Mouse (Mus musculus) left cerebral cortex, adult 18-20 months (tissue): ENCODE data around the gene Gm17349. TPM values are rescaled to one million over a fixed set of nuclear protein-coding genes. Genes with fewer than 3 reads are reported as not detected.
"Not testable (repeated sequence)": the region's sequence is repeated elsewhere in the genome, so short reads cannot be mapped to it uniquely, and the experiment has no call there.

Experiments
- DNase-seq, 2 experiments: peaks; one replicate each; pipeline ENCODE4 v3.0.0; 2021 to 2022; ENCODE audit warnings: low spot score in 2 of 2, mixed read lengths in 1 of 2
- long read RNA-seq, 2 experiments: library from polyadenylated mRNA; stranded (forward); transcript quantifications; one replicate each; pipeline ENCODE4 v2.0.0; 2021
- total RNA-seq, 2 experiments: library from RNA; stranded (reverse); gene quantifications; 2 replicates each; pipeline ENCODE4 v1.2.3; 2021

Gm17349 gene
- total RNA-seq = 1 to 10 TPM; 2.6 to 6.1 TPM
- long read RNA-seq, experiment 1, partial matches to known transcripts = 0 of 1 reads
- long read RNA-seq, experiment 1, other reads (novel, unspliced or antisense) = 1 of 1 reads
- long read RNA-seq, experiment 2, partial matches to known transcripts = 0 of 3 reads
- long read RNA-seq, experiment 2, other reads (novel, unspliced or antisense) = 3 of 3 reads

DNA sequence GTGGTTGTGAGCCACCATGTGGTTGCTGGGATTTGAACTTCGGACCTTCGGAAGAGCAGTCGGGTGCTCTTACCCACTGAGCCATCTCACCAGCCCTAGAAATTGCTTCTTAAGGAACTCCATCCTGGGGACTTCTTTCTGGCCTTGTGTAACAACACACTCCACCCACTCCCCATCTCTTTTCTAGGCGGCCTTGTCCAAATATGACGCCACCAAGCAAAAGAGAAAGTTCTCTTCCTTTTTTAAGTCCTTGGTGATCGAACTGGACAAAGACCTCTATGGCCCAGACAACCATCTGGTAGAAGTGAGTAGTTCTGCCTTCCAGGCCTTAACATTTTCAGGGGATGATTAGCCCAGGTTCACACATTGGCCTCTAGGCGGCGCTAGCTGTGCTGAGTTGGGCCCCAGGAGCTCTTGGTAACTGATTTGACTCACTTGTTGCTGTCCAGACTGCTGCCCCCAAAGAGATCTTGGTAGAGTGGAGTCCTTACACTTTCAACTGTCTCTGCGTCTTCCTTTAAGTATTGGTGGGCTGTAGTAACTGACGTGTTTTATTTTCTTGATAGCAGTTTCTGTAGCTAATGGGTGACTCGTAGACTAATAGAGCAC is at the start of gene Gm17349:
Gene Gm17349 (minus strand): TSS at position 51 of the 609 bp plus-strand sequence.
- peak; percentile 53 to 65 for DNase-seq

GRCm38 (mm10) chr15:99754204-99754603 is 48.9 kb upstream of the Gm17349 start:
- no peak for DNase-seq

DNA sequence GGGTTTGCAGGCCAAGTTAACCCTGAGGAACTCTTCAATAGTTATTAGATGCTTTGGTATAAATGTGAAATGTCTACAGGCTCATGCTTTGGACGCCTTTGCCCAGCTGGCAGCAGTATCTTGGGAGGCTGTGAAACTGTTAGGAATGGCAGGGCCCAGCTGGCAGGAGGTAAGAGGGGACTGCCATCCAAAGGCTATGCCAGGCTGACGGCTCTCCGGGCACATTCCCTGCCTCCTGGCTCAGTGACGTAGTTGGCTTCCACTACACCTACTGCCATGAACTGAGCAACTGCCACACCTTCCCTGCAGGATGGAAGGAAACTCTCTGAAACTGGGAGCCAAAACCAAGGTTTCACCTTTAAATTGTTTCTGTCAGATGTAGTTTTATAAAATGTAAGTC is 34.9 kb upstream of the Gm17349 start:
- DNase-seq = no peak

DNA sequence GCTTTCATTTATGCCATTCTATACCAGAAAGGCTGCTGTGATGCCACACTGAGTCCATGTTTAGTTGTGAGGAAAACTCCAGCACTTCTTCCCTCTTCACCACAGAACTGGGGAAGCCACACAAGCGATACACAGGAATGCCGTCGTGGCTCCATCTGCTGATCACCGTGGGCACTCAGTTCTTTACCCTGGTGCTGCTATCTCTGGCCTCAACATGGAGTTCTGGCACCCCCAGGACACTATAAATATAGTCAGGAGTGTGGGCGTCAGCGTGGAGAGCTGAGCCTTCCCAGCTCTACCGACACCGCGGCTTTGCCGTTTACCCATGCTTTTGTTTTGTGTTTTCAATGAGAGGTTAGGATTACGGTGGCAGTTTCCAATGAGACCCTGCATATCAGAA is 31.4 kb upstream of the Gm17349 start:
- peak in 1 of 2 experiments; percentile 44 for DNase-seq

GRCm38 (mm10) chr15:99735631-99736030 is 30.3 kb upstream of the Gm17349 start:
- peak; percentile 100 for DNase-seq

- no peak for DNase-seq
These were observed 27.9 kb upstream of the Gm17349 start for GRCm38 (mm10) chr15:99733186-99733585.

- no peak for DNase-seq
These were observed 26.4 kb upstream of the Gm17349 start for GRCm38 (mm10) chr15:99731678-99732077.

DNA sequence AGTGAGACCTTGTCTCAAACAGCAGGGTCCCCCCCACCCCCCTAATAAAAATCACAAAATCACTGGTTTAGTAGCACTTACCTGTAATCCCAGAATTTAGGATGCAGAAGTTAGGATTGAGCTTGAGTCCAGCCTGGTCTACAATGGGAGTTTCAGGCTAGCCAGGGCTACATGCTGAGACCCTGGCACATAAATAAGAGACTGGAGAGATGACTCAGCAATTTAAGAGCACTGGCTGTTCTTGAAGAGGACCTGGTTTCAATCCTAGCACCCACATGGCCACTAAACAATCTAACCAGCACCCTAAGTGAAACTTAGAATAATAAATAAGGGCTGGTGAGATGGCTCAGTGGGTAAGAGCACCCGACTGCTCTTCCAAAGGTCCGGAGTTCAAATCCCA is 25.9 kb upstream of the Gm17349 start:
- DNase-seq = no peak

- DNase-seq = no peak
These were observed 23.9 kb upstream of the Gm17349 start for GRCm38 (mm10) chr15:99729056-99729783.

DNA sequence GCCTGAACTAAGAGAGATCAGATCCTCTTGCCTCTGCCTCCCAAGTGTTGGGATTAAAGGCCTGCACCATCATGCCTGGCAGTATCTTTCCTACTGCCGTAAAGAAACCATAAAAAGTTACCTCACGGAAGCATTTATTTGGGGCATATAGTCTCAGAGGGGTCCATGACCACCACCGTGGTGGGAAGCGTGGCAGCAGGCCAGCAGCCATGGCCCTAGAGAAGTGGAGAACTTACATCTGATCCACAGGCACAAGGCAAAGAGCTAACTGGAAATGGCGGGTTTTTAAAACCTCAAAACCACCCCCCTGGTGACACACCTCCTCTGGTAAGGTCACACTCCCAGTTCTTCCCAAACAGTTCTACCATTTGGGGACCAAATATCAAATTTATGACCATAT is 22.9 kb upstream of the Gm17349 start:
- no peak for DNase-seq

GRCm38 (mm10) chr15:99727525-99727924 is 22.2 kb upstream of the Gm17349 start:
- no peak for DNase-seq

DNA sequence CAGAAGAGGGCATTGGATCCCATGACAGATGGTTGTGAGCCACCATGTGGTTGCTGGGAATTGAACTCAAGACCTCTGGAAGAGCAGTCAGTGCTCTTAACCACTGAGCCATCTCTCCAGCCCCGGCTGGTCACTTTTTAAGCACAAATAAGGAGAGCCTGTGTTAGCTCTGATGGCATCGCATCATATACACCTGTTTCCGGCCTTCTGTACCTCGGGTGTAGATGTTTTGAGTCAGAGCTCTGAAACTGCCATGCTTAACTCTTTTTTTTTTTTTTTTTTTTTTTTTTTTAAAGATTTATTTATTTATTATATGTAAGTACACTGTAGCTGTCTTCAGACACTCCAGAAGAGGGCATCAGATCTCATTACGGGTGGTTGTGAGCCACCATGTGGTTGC is 21.7 kb upstream of the Gm17349 start:
- not testable (repeated sequence) for DNase-seq

DNA sequence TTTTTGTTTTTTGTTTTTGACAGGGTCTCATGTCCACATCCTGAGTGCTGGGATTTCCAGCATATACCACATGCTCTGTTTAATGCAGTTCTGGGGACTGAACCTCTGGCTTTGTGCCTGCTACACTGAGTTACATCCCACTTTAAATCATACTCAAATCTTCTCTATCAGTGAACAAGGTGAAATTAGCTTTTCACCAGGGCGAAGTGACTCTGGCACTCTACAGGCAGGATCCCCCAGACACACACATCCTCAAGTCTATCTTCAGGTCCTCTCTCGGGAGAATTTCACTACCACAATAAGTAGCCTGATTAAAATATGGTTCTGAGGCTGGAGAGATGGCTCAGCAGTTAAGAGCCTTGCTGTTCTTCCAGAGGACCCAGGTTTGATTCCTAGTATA is 21.3 kb upstream of the Gm17349 start:
- no peak for DNase-seq

DNA sequence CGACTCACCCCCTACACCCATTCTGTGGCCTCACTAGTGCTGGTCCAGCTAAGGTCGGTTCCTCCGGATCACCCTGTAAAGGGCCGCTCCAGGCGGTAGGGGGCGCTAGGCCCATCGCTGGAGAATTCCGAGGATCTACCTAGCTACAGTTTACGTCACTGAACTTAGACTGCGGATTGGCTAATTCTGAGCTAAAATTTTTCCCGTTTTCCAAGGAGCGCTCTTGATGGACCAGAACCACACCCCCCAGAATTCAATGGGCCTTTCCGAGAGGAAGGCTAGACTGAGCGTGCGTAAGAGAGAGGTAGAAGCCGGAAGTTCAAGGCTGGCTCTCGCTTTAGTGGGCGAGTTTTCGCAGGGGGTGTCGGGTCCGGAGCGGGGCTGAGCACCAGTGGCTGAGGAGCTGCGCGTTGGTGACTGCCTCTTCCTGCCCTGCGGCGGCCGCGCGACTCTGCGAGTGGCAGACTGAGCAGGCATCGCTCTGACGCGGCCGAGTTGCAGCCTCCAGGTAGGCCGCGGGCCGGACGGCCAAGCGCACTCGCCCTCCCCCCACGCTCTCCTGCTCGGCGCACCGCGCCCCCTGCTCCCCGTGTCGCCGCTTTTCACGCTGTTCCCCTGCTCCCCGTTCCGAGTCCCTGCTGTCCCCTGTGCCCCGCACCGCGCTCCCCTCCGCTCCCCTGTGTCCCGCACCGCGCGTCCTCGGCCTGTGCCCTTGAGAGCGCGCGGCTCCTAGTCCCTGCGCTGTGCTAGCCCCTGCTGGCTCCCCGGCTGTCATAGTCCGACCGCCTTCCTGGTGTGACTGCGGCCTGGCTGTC is 20.3 kb upstream of the Gm17349 start, which contains the start of gene Cox14:
Gene Cox14 (plus strand): TSS at position 278 of the 815 bp plus-strand sequence.
- DNase-seq = peak; percentile 90 to 93

DNA sequence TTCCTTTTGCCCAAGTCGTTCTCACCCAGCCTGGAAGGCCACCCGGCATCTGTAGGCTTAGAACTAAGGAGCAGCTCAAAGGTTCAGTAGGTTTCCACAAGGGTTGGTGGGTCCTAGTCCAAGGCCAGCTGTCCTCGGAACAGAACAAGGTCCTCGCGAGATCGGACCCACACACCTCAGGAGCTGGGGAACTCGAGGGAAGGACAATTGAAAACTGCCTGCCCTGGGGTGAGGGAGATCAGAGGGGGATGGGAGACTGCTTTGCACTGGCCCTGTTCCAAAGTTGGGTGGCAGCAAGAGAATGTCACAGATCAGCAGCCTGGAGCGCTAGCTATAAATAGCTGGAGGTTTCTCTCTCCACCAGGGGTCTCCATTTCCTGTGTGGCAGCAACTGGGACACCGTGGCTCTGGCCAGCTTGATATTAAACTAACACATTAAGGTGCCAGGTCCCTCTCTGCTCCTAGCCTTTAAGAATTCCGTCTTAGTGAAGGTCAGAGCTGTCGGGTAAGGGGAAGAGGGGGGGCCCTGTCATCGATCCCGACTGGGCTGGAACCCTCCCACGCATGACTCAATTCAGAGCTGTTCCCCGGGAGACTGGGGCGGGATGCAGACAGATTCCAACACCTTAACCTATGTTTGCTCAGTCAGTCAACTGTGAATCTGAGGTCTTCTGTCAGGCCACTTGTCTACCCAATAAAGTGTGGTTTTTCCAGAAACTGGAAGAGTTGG is 19.2 kb upstream of the Gm17349 start:
- DNase-seq = peak; percentile 59 to 65

GRCm38 (mm10) chr15:99723515-99724291 is 18.4 kb upstream of the Gm17349 start:
- no peak for DNase-seq

DNA sequence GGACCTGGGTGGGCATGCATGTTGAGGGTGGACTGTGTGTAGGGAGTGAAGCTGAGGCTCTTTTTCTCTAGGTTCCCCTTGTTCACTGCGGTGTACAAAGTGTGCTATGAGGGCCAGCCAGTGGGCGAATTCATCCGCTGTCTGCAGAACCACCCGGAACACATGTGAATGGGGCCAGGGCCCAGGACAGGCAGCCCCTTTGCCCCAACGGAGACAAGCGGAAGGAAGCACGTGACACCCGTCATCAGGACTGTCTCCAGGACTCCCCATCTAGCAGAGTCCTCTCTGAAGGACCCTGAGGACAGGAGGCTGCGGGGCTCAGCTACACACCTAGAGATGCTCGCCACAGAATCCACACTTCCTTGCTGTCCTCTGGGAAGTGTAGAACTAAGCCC is 17.8 kb upstream of the Gm17349 start:
- no peak for DNase-seq

DNA sequence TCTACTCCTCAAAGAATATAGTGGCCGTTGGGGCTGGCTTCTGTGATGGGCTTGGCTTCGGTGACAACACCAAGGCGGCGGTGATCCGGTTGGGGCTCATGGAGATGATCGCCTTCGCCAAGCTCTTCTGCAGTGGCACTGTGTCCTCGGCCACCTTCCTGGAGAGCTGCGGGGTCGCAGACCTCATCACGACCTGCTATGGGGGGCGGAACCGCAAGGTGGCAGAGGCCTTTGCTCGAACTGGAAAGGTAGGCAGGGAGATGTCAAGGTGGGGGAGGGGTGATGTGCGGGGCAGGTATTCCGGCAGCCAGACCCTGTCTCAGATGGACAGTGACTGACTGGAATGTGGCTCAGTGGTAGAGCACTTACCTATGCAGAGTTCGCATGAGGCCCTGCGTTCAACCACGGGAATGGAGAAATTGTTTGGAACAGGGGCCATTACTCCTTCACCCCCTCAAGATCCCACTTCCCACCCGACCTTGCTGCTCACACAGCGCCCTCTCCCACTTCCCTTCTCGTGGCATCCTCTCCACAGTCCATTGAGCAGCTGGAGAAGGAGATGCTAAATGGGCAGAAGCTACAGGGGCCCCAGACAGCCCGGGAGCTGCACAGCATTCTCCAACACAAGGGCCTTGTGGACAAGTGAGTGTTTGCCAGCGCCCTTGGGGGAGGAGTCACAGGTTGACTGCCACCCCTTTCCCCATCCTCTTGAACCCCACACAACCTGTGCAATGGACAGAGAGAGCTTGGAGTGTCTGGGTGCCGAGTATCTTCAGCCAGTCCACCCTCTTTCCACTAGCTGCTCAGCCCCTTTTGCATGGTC is 16.8 kb upstream of the Gm17349 start:
- DNase-seq = no peak

DNA sequence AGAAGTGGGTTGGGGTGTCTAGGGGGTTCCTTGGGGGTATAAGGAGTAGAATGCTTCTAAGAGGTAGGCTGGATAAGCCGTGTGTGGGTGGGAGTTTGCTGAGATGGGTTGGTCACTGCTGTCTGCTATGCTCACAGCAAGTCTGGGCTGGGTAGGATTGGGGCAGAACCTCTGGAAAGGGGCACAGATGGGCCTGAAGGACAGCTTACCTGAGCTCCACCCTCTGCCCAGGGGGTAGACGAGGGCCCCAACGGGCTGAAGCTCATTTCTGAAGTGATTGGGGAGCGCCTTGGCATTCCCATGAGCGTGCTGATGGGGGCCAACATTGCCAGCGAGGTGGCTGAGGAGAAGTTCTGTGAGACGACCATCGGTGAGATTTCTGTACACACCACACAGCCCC is 14.6 kb upstream of the Gm17349 start:
- DNase-seq = no peak
